Mouse (Mus musculus) midbrain, embryonic 14.5 days (tissue): ENCODE results near the gene Slc13a5. TPM values are rescaled to one million over a fixed set of nuclear protein-coding genes. Genes with fewer than 3 reads are reported as not detected.

Experiments
- ATAC-seq: fragments of 200-750 bp; cut with Nextera tagmentation; 2 replicates; pipeline ENCODE4 v1.8.0; 2017; ENCODE audit warnings: moderate number of reproducible peaks, moderate library complexity; ENCODE audit not compliant: low FRiP score, low TSS enrichment
- DNase-seq: peaks from one replicate; pipeline ENCODE4 v3.0.0-alpha.2; 2015
- H3K27ac ChIP-seq: fragments of 300-500 bp; sonication (generic); replicated peaks from 2 replicates; pipeline ENCODE4 v1.5.1; 2014; ENCODE audit warnings: mild to moderate bottlenecking, low read depth, low read length, moderate library complexity
- H3K27me3 ChIP-seq: fragments of 300-500 bp; sonication (generic); 2 replicates; pipeline ENCODE4 v1.6.1; 2014; ENCODE audit warnings: low read length, control low read depth, mixed read lengths; ENCODE audit not compliant: control insufficient read depth, insufficient read depth
- H3K36me3 ChIP-seq: fragments of 300-500 bp; sonication (generic); 2 replicates; pipeline ENCODE4 v1.6.1; 2014; ENCODE audit warnings: low read length, control low read depth; ENCODE audit not compliant: control insufficient read depth, insufficient read depth
- H3K4me1 ChIP-seq: fragments of 300-500 bp; sonication (generic); 2 replicates; pipeline ENCODE4 v1.6.1; 2014; ENCODE audit warnings: mild to moderate bottlenecking, antibody characterized with exemption, low read length, control low read depth; ENCODE audit not compliant: control insufficient read depth, insufficient read depth
- H3K4me2 ChIP-seq: fragments of 300-500 bp; sonication (generic); 2 replicates; pipeline ENCODE4 v1.6.1; 2014; ENCODE audit warnings: mild to moderate bottlenecking, low read length, moderate library complexity
- H3K4me3 ChIP-seq: fragments of 300-500 bp; sonication (generic); replicated peaks from 2 replicates; pipeline ENCODE4 v1.5.1; 2014; ENCODE audit warnings: low read depth, low read length
- H3K9ac ChIP-seq: fragments of 300-500 bp; sonication (generic); replicated peaks from 2 replicates; pipeline ENCODE4 v1.6.1; 2014; ENCODE audit warnings: mild to moderate bottlenecking, low read length, moderate library complexity
- H3K9me3 ChIP-seq: fragments of 300-500 bp; sonication (generic); 2 replicates; pipeline ENCODE4 v1.6.1; 2016; ENCODE audit warnings: low read length, control low read depth, mixed read lengths; ENCODE audit not compliant: control insufficient read depth
- WGBS: fragments of 180-500 bp; shearing (Covaris S2); extraction: QIAGEN DNeasy Blood & Tissue Kit; methylation state at CpG from one replicate; pipeline ENCODE4 v1.1.7; 2014; 5-methylcytosine and 5-hydroxymethylcytosine counted together
- polyA plus RNA-seq: library from polyadenylated mRNA; unstranded; fragments of >200 nt; fragmentation: Nextera tagmentation; extraction: Ambion mirVana; gene quantifications from 2 replicates; pipeline ENCODE4 v1.2.1, GENCODE M21; 2014

Slc13a5 gene
- polyA plus RNA-seq, 1 experiment from 2014 or later, result 1.0 TPM

GRCm38 (mm10) chr11:72205256-72205655, 61.8 kb downstream of the Slc13a5 start:
- 74% methylated on average over 6 of the region's 6 CpGs for WGBS
- H3K4me2 ChIP-seq, result peak overlapping the region; percentile 88

GRCm38 (mm10) chr11:72203440-72203839, 63.6 kb downstream of the Slc13a5 start:
- 25% methylated on average over 1 of the region's 1 CpGs for WGBS
- Histone ChIP-seq H3K4me1 (peaks cover 24% of the 10 kb centered on the region), H3K4me3 (no peak overlapping the region), H3K36me3 (peaks cover 24% of the 10 kb centered on the region), H3K9ac (no peak overlapping the region), H3K4me2 (no peak overlapping the region), H3K27ac (no peak overlapping the region), H3K9me3 (no peaks in the 10 kb centered on the region), H3K27me3 (no peaks in the 10 kb centered on the region)
- ATAC-seq, result no peak
- no peak for DNase-seq

More at GRCm38 (mm10) chr11:72205256-72205655, 61.8 kb downstream of the Slc13a5 start:
- Histone ChIP-seq H3K9ac (peak overlapping the region; percentile 86), H3K9me3 (no peaks in the 10 kb centered on the region), H3K27me3 (no peaks in the 10 kb centered on the region), H3K27ac (no peak overlapping the region), H3K36me3 (peaks cover 24% of the 10 kb centered on the region), H3K4me1 (peaks cover 24% of the 10 kb centered on the region), H3K4me3 (peak overlapping the region; percentile 81)
- ATAC-seq, result no peak
- no peak for DNase-seq

- H3K9me3 ChIP-seq, result no peaks in the 10 kb centered on the region
- ATAC-seq, result no peak
- no peak overlapping the region for H3K9ac ChIP-seq
- 93% methylated on average over 8 of the region's 8 CpGs for WGBS
- no peaks in the 10 kb centered on the region for H3K4me1 ChIP-seq
- no peak overlapping the region for H3K4me2 ChIP-seq
- H3K27ac ChIP-seq, result no peak overlapping the region
- H3K36me3 ChIP-seq, result peaks cover 63% of the 10 kb centered on the region
- no peaks in the 10 kb centered on the region for H3K27me3 ChIP-seq
- no peak overlapping the region for H3K4me3 ChIP-seq
- DNase-seq, result no peak
Measured at GRCm38 (mm10) chr11:72196506-72196905, 70.5 kb downstream of the Slc13a5 start.

- no peak overlapping the region for H3K9ac ChIP-seq
- ATAC-seq (no peak), DNase-seq (no peak)
- 96% methylated on average over 2 of the region's 2 CpGs for WGBS
- H3K9me3 ChIP-seq, result no peaks in the 10 kb centered on the region
- H3K27ac ChIP-seq, result no peak overlapping the region
- H3K27me3 ChIP-seq, result no peaks in the 10 kb centered on the region
- no peaks in the 10 kb centered on the region for H3K4me1 ChIP-seq
- H3K4me3 ChIP-seq, result no peak overlapping the region
- no peak overlapping the region for H3K4me2 ChIP-seq
- H3K36me3 ChIP-seq, result peaks cover 75% of the 10 kb centered on the region
Measured at GRCm38 (mm10) chr11:72194259-72194658, 72.8 kb downstream of the Slc13a5 start.

Other genes with a start within 250 kb of the Slc13a5 start
- 0.23 and 0.29 TPM in 2 replicates for gene Aipl1, start 229.7 kb downstream of the Slc13a5 start, polyA plus RNA-seq
- 26.5 and 39.3 TPM in 2 replicates for gene Pimreg, start 225.2 kb downstream of the Slc13a5 start, polyA plus RNA-seq
- gene Pitpnm3, start 131.4 kb downstream of the Slc13a5 start, polyA plus RNA-seq, result 4.0 and 5.0 TPM in 2 replicates
- 0.12 and 0.19 TPM in 2 replicates for gene Gm43951, start 60.4 kb downstream of the Slc13a5 start, polyA plus RNA-seq
- 16.9 and 22.2 TPM in 2 replicates for gene 4933427D14Rik, start 59.8 kb downstream of the Slc13a5 start, polyA plus RNA-seq
- gene Txndc17, start 59.7 kb downstream of the Slc13a5 start, polyA plus RNA-seq, result 137 and 150 TPM in 2 replicates
- gene Med31, start 51.6 kb downstream of the Slc13a5 start, polyA plus RNA-seq, result 61.1 and 68.5 TPM in 2 replicates
- gene Xaf1, start 34.4 kb upstream of the Slc13a5 start, polyA plus RNA-seq, result 1.1 and 3.3 TPM in 2 replicates
- not detected in 2 replicates for gene Fbxo39, start 47.2 kb upstream of the Slc13a5 start, polyA plus RNA-seq
- gene Tekt1, start 95.2 kb upstream of the Slc13a5 start, polyA plus RNA-seq, result 6.9 and 9.0 TPM in 2 replicates
- gene Smtnl2, start 144.5 kb upstream of the Slc13a5 start, polyA plus RNA-seq, result 2.9 and 4.5 TPM in 2 replicates
- not detected in 2 replicates for gene Ggt6, start 168.3 kb upstream of the Slc13a5 start, polyA plus RNA-seq
- gene Mybbp1a, start 174.1 kb upstream of the Slc13a5 start, polyA plus RNA-seq, result 52.0 and 66.0 TPM in 2 replicates
- gene Spns2, start 222.7 kb upstream of the Slc13a5 start, polyA plus RNA-seq, result 12.6 TPM in 2 replicates